In genomic region chr2:30652581-30653037, GRCm38 (mm10) we compare ENCODE assay signal across 8 mouse cellular contexts. TPM values are rescaled to one million over a fixed set of nuclear protein-coding genes. Genes with fewer than 3 reads are reported as not detected.
A peak's percentile ranks its signal among the peaks of the same experiment; 100 is the strongest.
DNase-seq lines count a peak whose midpoint lies in the region; ATAC-seq lines count a peak whose summit lies in the region.

No protein-coding gene starts in this region.

- H3K4me2 ChIP-seq in kidney, embryonic 15.5 days: peak overlapping the region; percentile 31
- H3K4me2 ChIP-seq in forebrain, embryonic 13.5 days: peak overlapping the region; percentile 18; the same call in 1 of the 2 replicates
- H3K4me2 ChIP-seq in lung, embryonic 16.5 days (ENCODE audit: low read depth, low read length): no peak overlapping the region; the same call in 1 of the 2 replicates
- H3K4me2 ChIP-seq in stomach, embryonic 14.5 days (replicated peaks; ENCODE audit: low read depth, low read length): no peak overlapping the region

- no peaks in the 10 kb centered on the region for H3K27me3 ChIP-seq in kidney, embryonic 15.5 days
- H3K27me3 ChIP-seq in forebrain, embryonic 13.5 days: no peaks in the 10 kb centered on the region
- no peaks in the 10 kb centered on the region for H3K27me3 ChIP-seq in lung, embryonic 16.5 days (ENCODE audit: control insufficient read depth, insufficient read depth, low read depth, low read length)
- H3K27me3 ChIP-seq in stomach, embryonic 14.5 days (ENCODE audit: control insufficient read depth, insufficient read depth, low read length): no peaks in the 10 kb centered on the region

- 0 out of 2 replicates have a peak overlapping the region, but pooled peaks have one; percentile 8 for H3K9ac ChIP-seq in kidney, embryonic 15.5 days
- peak overlapping the region; percentile 61 for H3K9ac ChIP-seq in forebrain, embryonic 13.5 days
- H3K9ac ChIP-seq in lung, embryonic 16.5 days (ENCODE audit: low read length): peak overlapping the region; percentile 56
- 0 out of 2 replicates have a peak overlapping the region, but pooled peaks have one; percentile 12 for H3K9ac ChIP-seq in stomach, embryonic 14.5 days (replicated peaks; ENCODE audit: low read depth, low read length)

- H3K36me3 ChIP-seq in kidney, embryonic 15.5 days: no peaks in the 10 kb centered on the region
- H3K36me3 ChIP-seq in forebrain, embryonic 13.5 days (ENCODE audit: poor library complexity, severe bottlenecking): no peaks in the 10 kb centered on the region
- no peaks in the 10 kb centered on the region for H3K36me3 ChIP-seq in lung, embryonic 16.5 days (ENCODE audit: control insufficient read depth, insufficient read depth, low read length)
- H3K36me3 ChIP-seq in stomach, embryonic 14.5 days (ENCODE audit: control insufficient read depth, insufficient read depth, low read length): no peaks in the 10 kb centered on the region

- 4% methylated on average over 13 of the region's 13 CpGs for WGBS in kidney, embryonic 15.5 days
- 5% methylated on average over 13 of the region's 13 CpGs for WGBS in forebrain, embryonic 13.5 days
- WGBS in lung, embryonic 16.5 days: 8% methylated on average over 13 of the region's 13 CpGs
- 8% methylated on average over 13 of the region's 13 CpGs for WGBS in stomach, embryonic 14.5 days

- H3K9me3 ChIP-seq in kidney, embryonic 15.5 days (replicated peaks): no peaks in the 10 kb centered on the region
- peaks cover 3% of the 10 kb centered on the region; the same call in 1 of the 2 replicates for H3K9me3 ChIP-seq in forebrain, embryonic 13.5 days (replicated peaks)
- no peaks in the 10 kb centered on the region for H3K9me3 ChIP-seq in lung, embryonic 16.5 days (ENCODE audit: control insufficient read depth, low read length)
- no peaks in the 10 kb centered on the region for H3K9me3 ChIP-seq in stomach, embryonic 14.5 days (ENCODE audit: control insufficient read depth, low read depth, low read length)

- no peak overlapping the region for H3K4me3 ChIP-seq in kidney, embryonic 15.5 days (replicated peaks)
- H3K4me3 ChIP-seq in forebrain, embryonic 13.5 days: no peak overlapping the region
- no peak overlapping the region for H3K4me3 ChIP-seq in lung, embryonic 16.5 days (ENCODE audit: low read length)
- H3K4me3 ChIP-seq in stomach, embryonic 14.5 days (ENCODE audit: low read depth, low read length): no peak overlapping the region

- peak; percentile 61 for ATAC-seq in kidney, embryonic 15.5 days (replicated peaks; ENCODE audit: low FRiP score)
- ATAC-seq in forebrain, embryonic 13.5 days: peak; percentile 41
- peak; percentile 87 for ATAC-seq in lung, embryonic 16.5 days (ENCODE audit: low read depth)
- ATAC-seq in stomach, embryonic 14.5 days (ENCODE audit: insufficient number of reproducible peaks, insufficient read depth, low FRiP score, low read depth): peak; percentile 81

- H3K4me1 ChIP-seq in kidney, embryonic 15.5 days: peaks cover 68% of the 10 kb centered on the region
- peaks cover 83% of the 10 kb centered on the region for H3K4me1 ChIP-seq in forebrain, embryonic 13.5 days
- peaks cover 34% of the 10 kb centered on the region for H3K4me1 ChIP-seq in lung, embryonic 16.5 days (replicated peaks; ENCODE audit: control insufficient read depth, insufficient read depth, low read length)
- peaks cover 46% of the 10 kb centered on the region for H3K4me1 ChIP-seq in stomach, embryonic 14.5 days (ENCODE audit: control insufficient read depth, insufficient read depth, low read length)

- no peak for DNase-seq in kidney, adult 9 months
- DNase-seq in heart, postnatal 4 days: peak; percentile 69
- DNase-seq in frontal cortex, postnatal 10 days (ENCODE audit: low spot score in 2 of 2): no peak
- no peak for DNase-seq in thymus, postnatal 25 days

- peak overlapping the region; percentile 96 for H3K27ac ChIP-seq in kidney, embryonic 15.5 days
- H3K27ac ChIP-seq in forebrain, embryonic 13.5 days: peak overlapping the region; percentile 94
- peak overlapping the region; percentile 97 for H3K27ac ChIP-seq in lung, embryonic 16.5 days (ENCODE audit: low read length)
- H3K27ac ChIP-seq in stomach, embryonic 14.5 days (ENCODE audit: low read length): peak overlapping the region; percentile 97

RNA-seq across cellular contexts. Expression of gene Cstad, which starts 57.8 kb away (rescaled TPM):
- polyA plus RNA-seq in kidney, embryonic 15.5 days (2015; fragmentation: Nextera tagmentation; extraction: Ambion mirVana): 1.2 and 1.8 TPM in 2 replicates
- polyA plus RNA-seq in forebrain, embryonic 13.5 days (2015; fragmentation: Nextera tagmentation; extraction: Ambion mirVana): 0.49 and 1.1 TPM in 2 replicates
- total RNA-seq in heart, postnatal 4 days (2021): 1 to 10 TPM; 1.7 to 3.2 TPM
- 0.69 and 1.6 TPM in 2 replicates for polyA plus RNA-seq in lung, embryonic 16.5 days (2015; fragmentation: Nextera tagmentation; extraction: Ambion mirVana)
- 1.2 and 2.1 TPM in 2 replicates for polyA plus RNA-seq in stomach, embryonic 14.5 days (2014; fragmentation: Nextera tagmentation; extraction: Ambion mirVana)

Comparison
In these comparisons a context has a peak if more than half of its experiments do, and no peak if none do; other contexts are left out.
1. H3K4me2 ChIP-seq: peak in kidney, embryonic 15.5 days (single experiment) and forebrain, embryonic 13.5 days (single experiment); none in lung, embryonic 16.5 days (single experiment) and stomach, embryonic 14.5 days (single experiment).
2. H3K9ac ChIP-seq: peak in every context shown above with its lines; median percentile 61 in forebrain, embryonic 13.5 days; 56 in lung, embryonic 16.5 days; 12 in stomach, embryonic 14.5 days; 8 in kidney, embryonic 15.5 days.
3. Peak in every context shown above with its lines, with median percentiles within 50 percentile points of each other: ATAC-seq and H3K27ac ChIP-seq.